Mouse (Mus musculus) adrenal gland, postnatal 0 days (tissue): ENCODE results near the gene Olfr553. TPM values are rescaled to one million over a fixed set of nuclear protein-coding genes. Genes with fewer than 3 reads are reported as not detected.

Experiments used
- polyA plus RNA-seq: library from polyadenylated mRNA; unstranded; fragments of >200 nt; fragmentation: Nextera tagmentation; extraction: Ambion mirVana; gene quantifications from 2 replicates; pipeline ENCODE4 v1.2.1, GENCODE M21; 2015

Gene Olfr553
- not detected in 2 replicates for polyA plus RNA-seq

GRCm38 (mm10) chr7:102618118-102618517 lies at the start of gene Olfr553:
Olfr553 (minus strand) TSS chr7:102618218.

GRCm38 (mm10) chr7:102664599-102664998 lies 46.6 kb upstream of the Olfr553 start, which contains the start of gene Olfr556:
Olfr556 (plus strand) TSS chr7:102664899.

GRCm38 (mm10) chr7:102658523-102658922 lies 40.5 kb upstream of the Olfr553 start, which contains the start of gene Olfr555:
Olfr555 (plus strand) TSS chr7:102658823.

GRCm38 (mm10) chr7:102638132-102638531 lies 20.1 kb upstream of the Olfr553 start, which contains the start of gene Olfr554:
Olfr554 (plus strand) TSS chr7:102638432.

GRCm38 (mm10) chr7:102597378-102598031 lies 20.5 kb downstream of the Olfr553 start, which contains the start of gene Olfr552:
Olfr552 (plus strand) TSS chr7:102597770.

GRCm38 (mm10) chr7:102591786-102592185 lies 26.2 kb downstream of the Olfr553 start, which contains the start of gene Olfr551:
Olfr551 (minus strand) TSS chr7:102591886.

GRCm38 (mm10) chr7:102571142-102571541 lies 46.9 kb downstream of the Olfr553 start, which contains the start of gene Olfr550:
Olfr550 (plus strand) TSS chr7:102571442.

GRCm38 (mm10) chr7:102564999-102565997 lies 52.7 kb downstream of the Olfr553 start, which contains the start of gene Trim21:
Trim21 (minus strand) TSS chr7:102565486.

Other genes starting within 250 kb of the Olfr553 start
- 43.2 and 47.8 TPM in 2 replicates for gene Rrm1, start 176.5 kb downstream of the Olfr553 start, polyA plus RNA-seq
- gene Olfr543, start 136.5 kb downstream of the Olfr553 start, polyA plus RNA-seq: not detected in 2 replicates
- gene Olfr544, start 129.9 kb downstream of the Olfr553 start, polyA plus RNA-seq: 0.08 TPM in 1 of 2 replicates, not detected in the other
- not detected in 2 replicates for gene Olfr545, start 118.6 kb downstream of the Olfr553 start, polyA plus RNA-seq
- gene Olfr547, start 83.5 kb downstream of the Olfr553 start, polyA plus RNA-seq: not detected in 2 replicates
- gene Olfr548-ps1, start 77.3 kb downstream of the Olfr553 start, polyA plus RNA-seq: not detected in 2 replicates
- not detected in 2 replicates for gene Olfr549, start 68.3 kb downstream of the Olfr553 start, polyA plus RNA-seq
- gene Trim21, start 52.7 kb downstream of the Olfr553 start, polyA plus RNA-seq: 0.90 and 1.3 TPM in 2 replicates
- gene Olfr550, start 46.8 kb downstream of the Olfr553 start, polyA plus RNA-seq: not detected in 2 replicates
- gene Olfr551, start 26.3 kb downstream of the Olfr553 start, polyA plus RNA-seq: not detected in 2 replicates
- not detected in 2 replicates for gene Olfr552, start 20.4 kb downstream of the Olfr553 start, polyA plus RNA-seq
- not detected in 2 replicates for gene Olfr554, start 20.2 kb upstream of the Olfr553 start, polyA plus RNA-seq
- not detected in 2 replicates for gene Olfr555, start 40.6 kb upstream of the Olfr553 start, polyA plus RNA-seq
- gene Olfr556, start 46.7 kb upstream of the Olfr553 start, polyA plus RNA-seq: not detected in 2 replicates
- 9.6 and 9.9 TPM in 2 replicates for gene Trim68, start 69.1 kb upstream of the Olfr553 start, polyA plus RNA-seq
- gene Olfr557, start 77.7 kb upstream of the Olfr553 start, polyA plus RNA-seq: not detected in 2 replicates
- 0.25 and 0.54 TPM in 2 replicates for gene Olfr558, start 84.0 kb upstream of the Olfr553 start, polyA plus RNA-seq
- not detected in 2 replicates for gene Olfr33, start 100.9 kb upstream of the Olfr553 start, polyA plus RNA-seq
- not detected in 2 replicates for gene Olfr559, start 109.3 kb upstream of the Olfr553 start, polyA plus RNA-seq
- not detected in 2 replicates for gene Olfr560, start 141.1 kb upstream of the Olfr553 start, polyA plus RNA-seq
- 1.7 and 8.6 TPM in 2 replicates for gene Olfr78, start 141.3 kb upstream of the Olfr553 start, polyA plus RNA-seq
- not detected in 2 replicates for gene Olfr561, start 153.0 kb upstream of the Olfr553 start, polyA plus RNA-seq
- gene Olfr564, start 185.3 kb upstream of the Olfr553 start, polyA plus RNA-seq: not detected in 2 replicates
- not detected in 2 replicates for gene Olfr566, start 240.5 kb upstream of the Olfr553 start, polyA plus RNA-seq